Mouse (Mus musculus) forebrain, embryonic 15.5 days (tissue): ENCODE measurements around the gene Crybg3. TPM values are rescaled to one million over a fixed set of nuclear protein-coding genes. Genes with fewer than 3 reads are reported as not detected.

Experiments
- ATAC-seq: fragments of 200-750 bp; cut with Nextera tagmentation; replicated peaks from 2 replicates; pipeline ENCODE4 v1.8.0; 2017; ENCODE audit warnings: mild to moderate bottlenecking, moderate TSS enrichment, moderate library complexity
- H3K27ac ChIP-seq: fragments of 300-500 bp; sonication (generic); replicated peaks from 2 replicates; pipeline ENCODE4 v1.5.1; 2015; ENCODE audit warnings: mild to moderate bottlenecking, inconsistent platforms
- H3K27me3 ChIP-seq: fragments of 300-500 bp; sonication (generic); 2 replicates; pipeline ENCODE4 v1.6.1; 2015; ENCODE audit warnings: inconsistent platforms
- H3K36me3 ChIP-seq: fragments of 300-500 bp; sonication (generic); 2 replicates; pipeline ENCODE4 v1.6.1; 2015; ENCODE audit warnings: mild to moderate bottlenecking, inconsistent platforms
- H3K4me1 ChIP-seq: fragments of 300-500 bp; sonication (generic); 2 replicates; pipeline ENCODE4 v1.6.1; 2015; ENCODE audit warnings: inconsistent platforms
- H3K4me2 ChIP-seq: fragments of 300-500 bp; sonication (generic); replicated peaks from 2 replicates; pipeline ENCODE4 v1.6.1; 2015; ENCODE audit warnings: mild to moderate bottlenecking, inconsistent platforms
- H3K4me3 ChIP-seq: fragments of 300-500 bp; sonication (generic); 2 replicates; pipeline ENCODE4 v1.5.1; 2015; ENCODE audit warnings: mild to moderate bottlenecking, inconsistent platforms
- H3K9ac ChIP-seq: fragments of 300-500 bp; sonication (generic); replicated peaks from 2 replicates; pipeline ENCODE4 v1.6.1; 2015; ENCODE audit warnings: mild to moderate bottlenecking, inconsistent platforms
- H3K9me3 ChIP-seq: fragments of 300-500 bp; sonication (generic); 2 replicates; pipeline ENCODE4 v1.6.1; 2016; ENCODE audit warnings: inconsistent platforms
- WGBS: fragments of 180-500 bp; shearing (Covaris S2); methylation state at CpG from one replicate; pipeline ENCODE4 v1.1.7; 2015; ENCODE audit warnings: mixed read lengths; 5-methylcytosine and 5-hydroxymethylcytosine counted together
- polyA plus RNA-seq: library from polyadenylated mRNA; unstranded; fragments of >200 nt; fragmentation: Nextera tagmentation; extraction: Ambion mirVana; gene quantifications from 2 replicates; pipeline ENCODE4 v1.2.1, GENCODE M21; 2015

Crybg3 gene
- polyA plus RNA-seq, 1 experiment from 2014 or later = 2.2 TPM

DNA sequence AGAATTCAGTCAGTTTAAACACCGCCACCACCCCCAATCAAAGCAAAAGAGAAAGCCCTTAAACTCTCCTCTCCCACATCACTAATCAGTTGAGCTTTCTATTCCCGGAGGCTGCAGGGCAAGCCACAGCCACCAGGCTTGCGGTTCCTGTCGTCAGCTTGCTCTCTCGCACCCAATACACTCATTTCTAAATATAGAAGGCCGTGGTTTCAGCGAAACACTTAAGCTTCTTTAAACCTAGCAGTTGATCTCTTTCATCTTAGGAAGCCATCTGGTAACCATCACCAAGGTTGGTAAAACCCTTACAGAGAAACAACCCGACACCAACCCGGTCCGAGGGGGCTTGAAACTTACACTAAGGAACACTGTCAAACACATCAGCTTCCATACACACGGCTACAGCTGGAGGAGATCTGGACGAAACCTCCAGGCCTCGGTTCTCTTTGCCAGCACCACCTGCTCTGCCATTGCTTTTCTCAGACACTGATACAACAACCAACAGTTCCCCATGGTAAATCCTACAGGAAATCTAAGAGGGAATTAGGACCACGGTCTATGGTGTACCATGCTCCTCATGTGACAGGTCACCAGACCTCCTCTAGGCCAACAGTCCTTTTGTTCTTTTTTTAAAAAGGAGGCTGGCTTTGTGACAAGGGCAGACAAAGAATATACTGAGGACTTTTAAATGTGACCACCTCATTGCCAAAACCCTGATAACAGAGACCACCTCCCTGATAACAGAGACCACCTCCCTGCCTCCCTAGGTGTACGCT, 83.1 kb downstream of the Crybg3 start:
- 87% methylated on average over 15 of the region's 15 CpGs for WGBS
- Histone ChIP-seq H3K27ac (no peak overlapping the region), H3K27me3 (no peaks in the 10 kb centered on the region), H3K9ac (no peak overlapping the region), H3K4me1 (no peaks in the 10 kb centered on the region), H3K36me3 (no peaks in the 10 kb centered on the region), H3K4me2 (no peak overlapping the region), H3K4me3 (no peak overlapping the region), H3K9me3 (no peaks in the 10 kb centered on the region)
- ATAC-seq = no peak

DNA sequence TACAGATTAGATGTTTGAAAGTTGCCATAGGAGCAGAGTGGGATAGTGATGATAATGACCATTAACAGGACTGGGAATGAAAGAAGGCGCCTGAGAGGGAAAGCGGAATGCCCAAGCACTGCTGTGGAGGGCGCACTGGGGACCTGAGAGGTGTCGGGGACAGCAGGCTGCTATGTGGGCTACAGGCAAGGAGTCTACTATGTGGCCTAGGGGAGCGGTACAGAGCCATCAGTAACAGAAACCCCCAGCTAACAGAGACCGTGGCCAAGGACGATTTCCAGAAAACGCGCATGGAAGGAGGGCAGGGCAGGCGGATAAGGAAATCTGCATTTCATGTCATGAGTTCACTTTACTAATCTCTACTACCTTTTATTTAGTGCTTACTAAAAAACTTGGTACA, 83.8 kb downstream of the Crybg3 start:
- 94% methylated on average over 10 of the region's 10 CpGs for WGBS
- Histone ChIP-seq H3K4me3 (no peak overlapping the region), H3K27ac (no peak overlapping the region), H3K9me3 (no peaks in the 10 kb centered on the region), H3K9ac (no peak overlapping the region), H3K4me1 (no peaks in the 10 kb centered on the region), H3K4me2 (no peak overlapping the region), H3K36me3 (no peaks in the 10 kb centered on the region), H3K27me3 (no peaks in the 10 kb centered on the region)
- no peak for ATAC-seq

DNA sequence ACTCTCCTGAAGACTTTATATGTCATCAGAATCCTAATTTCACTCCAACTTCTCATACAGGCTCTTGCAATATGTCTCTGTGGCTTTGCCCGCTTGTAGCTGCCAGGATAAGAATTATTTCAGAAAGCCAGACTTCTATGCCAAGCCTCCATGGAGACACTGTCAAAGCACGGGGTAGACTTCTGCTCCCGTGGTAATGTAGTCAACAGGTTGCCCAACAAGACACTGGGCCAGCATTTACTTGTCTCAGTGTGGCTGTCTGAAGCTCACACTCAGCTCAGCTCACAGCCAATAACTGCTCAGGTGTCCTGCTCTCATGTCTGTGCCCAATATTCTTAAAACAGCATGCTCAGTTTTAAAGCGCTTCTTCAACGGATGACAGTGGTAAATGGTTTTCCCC, 85.6 kb downstream of the Crybg3 start:
- no peak for ATAC-seq
- 86% methylated on average over 5 of the region's 5 CpGs for WGBS

GRCm38 (mm10) chr16:59509830-59510229, 90.9 kb downstream of the Crybg3 start:
- no peaks in the 10 kb centered on the region for H3K4me1 ChIP-seq
- H3K36me3 ChIP-seq = no peaks in the 10 kb centered on the region
- H3K4me2 ChIP-seq = no peak overlapping the region
- H3K27me3 ChIP-seq = no peaks in the 10 kb centered on the region
- H3K4me3 ChIP-seq = no peak overlapping the region
- no peaks in the 10 kb centered on the region for H3K9me3 ChIP-seq
- no peak for ATAC-seq
- no peak overlapping the region for H3K9ac ChIP-seq
- WGBS = 90% methylated on average over 5 of the region's 5 CpGs
- H3K27ac ChIP-seq = no peak overlapping the region

More for the DNA sequence above, 85.6 kb downstream of the Crybg3 start:
- H3K4me1 ChIP-seq = no peaks in the 10 kb centered on the region
- H3K4me3 ChIP-seq = no peak overlapping the region
- H3K9ac ChIP-seq = no peak overlapping the region
- H3K4me2 ChIP-seq = no peak overlapping the region
- H3K27me3 ChIP-seq = no peaks in the 10 kb centered on the region
- H3K27ac ChIP-seq = no peak overlapping the region
- no peaks in the 10 kb centered on the region for H3K36me3 ChIP-seq
- H3K9me3 ChIP-seq = no peaks in the 10 kb centered on the region

DNA sequence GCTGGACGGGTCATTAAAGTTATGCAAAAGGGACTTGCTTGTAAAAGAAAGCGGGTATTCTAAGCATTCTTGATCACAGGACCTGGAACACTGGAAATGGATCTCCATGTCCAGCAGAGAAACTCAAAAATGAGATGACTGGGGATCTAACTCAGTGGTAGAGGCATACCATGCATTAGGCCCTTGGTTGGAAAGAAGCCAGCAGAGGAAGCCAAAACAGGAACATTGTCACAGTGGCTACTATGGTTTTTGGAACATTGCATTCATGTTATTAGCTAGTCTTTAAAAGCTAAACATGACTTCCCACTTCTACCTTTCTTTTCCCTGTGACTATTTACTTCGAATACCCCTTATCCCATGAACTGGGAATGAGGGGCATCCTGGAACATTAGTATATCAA, 101.6 kb downstream of the Crybg3 start:
- Histone ChIP-seq H3K27me3 (no peaks in the 10 kb centered on the region), H3K9ac (no peak overlapping the region), H3K4me1 (no peaks in the 10 kb centered on the region), H3K27ac (no peak overlapping the region), H3K9me3 (no peaks in the 10 kb centered on the region), H3K4me2 (no peak overlapping the region), H3K36me3 (no peaks in the 10 kb centered on the region), H3K4me3 (no peak overlapping the region)
- no peak for ATAC-seq
- 96% methylated on average over 3 of the region's 3 CpGs for WGBS

GRCm38 (mm10) chr16:59497947-59498346, 102.8 kb downstream of the Crybg3 start:
- no peak overlapping the region for H3K4me3 ChIP-seq
- no peak overlapping the region for H3K27ac ChIP-seq
- no peak for ATAC-seq
- no peak overlapping the region for H3K9ac ChIP-seq
- H3K4me1 ChIP-seq = no peaks in the 10 kb centered on the region
- H3K27me3 ChIP-seq = no peaks in the 10 kb centered on the region
- H3K4me2 ChIP-seq = no peak overlapping the region
- WGBS = 92% methylated on average over 1 of the region's 1 CpGs
- no peaks in the 10 kb centered on the region for H3K36me3 ChIP-seq
- no peaks in the 10 kb centered on the region for H3K9me3 ChIP-seq

GRCm38 (mm10) chr16:59493199-59493598, 107.6 kb downstream of the Crybg3 start:
- Histone ChIP-seq H3K36me3 (no peaks in the 10 kb centered on the region), H3K4me2 (no peak overlapping the region), H3K9me3 (no peaks in the 10 kb centered on the region), H3K9ac (no peak overlapping the region), H3K27ac (no peak overlapping the region), H3K27me3 (no peaks in the 10 kb centered on the region), H3K4me3 (no peak overlapping the region), H3K4me1 (no peaks in the 10 kb centered on the region)
- no peak for ATAC-seq
- 93% methylated on average over 14 of the region's 14 CpGs for WGBS

GRCm38 (mm10) chr16:59487975-59488548, 112.7 kb downstream of the Crybg3 start:
- H3K4me3 ChIP-seq = no peak overlapping the region
- no peaks in the 10 kb centered on the region for H3K27me3 ChIP-seq
- no peaks in the 10 kb centered on the region for H3K4me1 ChIP-seq
- no peak for ATAC-seq
- no peaks in the 10 kb centered on the region for H3K36me3 ChIP-seq
- WGBS = 95% methylated on average over 9 of the region's 9 CpGs
- H3K4me2 ChIP-seq = no peak overlapping the region
- H3K27ac ChIP-seq = no peak overlapping the region
- no peaks in the 10 kb centered on the region for H3K9me3 ChIP-seq
- H3K9ac ChIP-seq = no peak overlapping the region

DNA sequence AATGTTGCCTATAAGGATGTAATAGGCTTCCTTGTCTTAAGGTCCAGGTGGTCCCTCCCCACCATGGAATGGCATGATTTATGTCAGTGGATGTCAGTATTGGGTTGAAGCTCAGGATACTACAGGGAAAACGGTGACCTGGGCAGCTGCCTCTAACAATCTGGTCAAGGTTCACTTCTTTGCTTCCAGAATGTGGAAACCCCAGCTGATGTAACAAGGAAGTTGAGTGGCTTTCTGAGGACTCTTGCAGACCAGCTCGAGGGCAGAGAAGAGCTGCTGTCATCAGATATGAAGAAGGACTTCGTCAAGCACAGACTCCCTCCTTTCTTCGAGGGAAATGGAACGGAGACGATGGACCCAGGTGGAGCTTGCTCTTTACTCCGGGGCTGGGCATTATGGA, 113.5 kb downstream of the Crybg3 start:
- ATAC-seq = no peak
- Histone ChIP-seq H3K4me1 (no peaks in the 10 kb centered on the region), H3K4me2 (no peak overlapping the region), H3K27ac (no peak overlapping the region), H3K9me3 (no peaks in the 10 kb centered on the region), H3K9ac (no peak overlapping the region), H3K27me3 (no peaks in the 10 kb centered on the region), H3K4me3 (no peak overlapping the region), H3K36me3 (no peaks in the 10 kb centered on the region)
- 95% methylated on average over 7 of the region's 7 CpGs for WGBS

DNA sequence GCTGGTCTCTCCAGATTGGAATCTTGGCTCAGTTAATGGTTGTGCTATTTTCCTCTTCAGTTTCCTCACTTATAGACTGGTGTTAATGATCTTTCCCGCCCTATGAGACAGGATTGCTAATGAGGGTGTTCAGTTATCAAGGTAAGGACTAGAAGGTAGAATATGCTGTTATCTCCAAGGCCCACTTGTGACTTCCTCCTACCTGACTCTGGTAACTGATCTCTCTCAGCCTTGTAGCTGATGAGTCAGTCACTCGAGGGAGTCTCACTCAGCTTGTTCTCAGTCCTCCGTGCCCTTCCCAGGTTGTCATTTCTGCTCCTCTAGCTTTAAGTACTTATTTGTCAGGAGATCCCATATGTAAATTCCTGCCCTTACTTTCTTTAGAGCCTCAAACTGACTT, 122.8 kb downstream of the Crybg3 start:
- 91% methylated on average over 3 of the region's 3 CpGs for WGBS
- no peak overlapping the region for H3K4me3 ChIP-seq
- ATAC-seq = no peak

GRCm38 (mm10) chr16:59474788-59475187, 126.0 kb downstream of the Crybg3 start:
- Histone ChIP-seq H3K4me2 (no peak overlapping the region), H3K27ac (no peak overlapping the region), H3K27me3 (no peaks in the 10 kb centered on the region), H3K4me1 (peaks cover 6% of the 10 kb centered on the region), H3K4me3 (no peak overlapping the region), H3K9me3 (no peaks in the 10 kb centered on the region), H3K36me3 (no peaks in the 10 kb centered on the region), H3K9ac (no peak overlapping the region)
- WGBS = 14% methylated on average over 1 of the region's 1 CpGs
- ATAC-seq = no peak

More for the DNA sequence above, 122.8 kb downstream of the Crybg3 start:
- H3K4me2 ChIP-seq = no peak overlapping the region
- no peaks in the 10 kb centered on the region for H3K36me3 ChIP-seq
- no peaks in the 10 kb centered on the region for H3K9me3 ChIP-seq
- H3K9ac ChIP-seq = no peak overlapping the region
- no peaks in the 10 kb centered on the region for H3K4me1 ChIP-seq
- no peak overlapping the region for H3K27ac ChIP-seq
- H3K27me3 ChIP-seq = no peaks in the 10 kb centered on the region

GRCm38 (mm10) chr16:59472546-59472945, 128.2 kb downstream of the Crybg3 start:
- ATAC-seq = peak; percentile 23; the same call in 1 of the 2 replicates
- H3K27me3 ChIP-seq = no peaks in the 10 kb centered on the region
- H3K9ac ChIP-seq = no peak overlapping the region
- H3K9me3 ChIP-seq = no peaks in the 10 kb centered on the region
- H3K4me1 ChIP-seq = peaks cover 6% of the 10 kb centered on the region
- peak overlapping the region; percentile 85 for H3K4me2 ChIP-seq
- WGBS = 53% methylated on average over 6 of the region's 6 CpGs
- H3K36me3 ChIP-seq = no peaks in the 10 kb centered on the region
- peak overlapping the region; percentile 70 for H3K4me3 ChIP-seq
- no peak overlapping the region for H3K27ac ChIP-seq
